Mouse (Mus musculus) lung, embryonic 14.5 days (tissue): ENCODE results near the gene Ttbk2. TPM values are rescaled to one million over a fixed set of nuclear protein-coding genes. Genes with fewer than 3 reads are reported as not detected.

ENCODE experiments used
- ATAC-seq: fragments of 200-750 bp; cut with Nextera tagmentation; 2 replicates; pipeline ENCODE4 v1.8.0; 2017; ENCODE audit warnings: mild to moderate bottlenecking, moderate TSS enrichment, moderate library complexity; ENCODE audit not compliant: insufficient read depth
- DNase-seq: peaks from one replicate; pipeline ENCODE4 v3.0.0-alpha.2; 2015
- H3K27ac ChIP-seq: fragments of 300-500 bp; sonication (generic); 2 replicates; pipeline ENCODE4 v1.5.1; 2014; ENCODE audit warnings: low read depth, mild to moderate bottlenecking, moderate library complexity
- H3K27me3 ChIP-seq: fragments of 300-500 bp; sonication (generic); 2 replicates; pipeline ENCODE4 v1.6.1; 2014; ENCODE audit warnings: low read length, control low read depth; ENCODE audit not compliant: insufficient read depth
- H3K36me3 ChIP-seq: fragments of 300-500 bp; sonication (generic); 2 replicates; pipeline ENCODE4 v1.6.1; 2014; ENCODE audit warnings: control low read depth; ENCODE audit not compliant: insufficient read depth
- H3K4me1 ChIP-seq: fragments of 300-500 bp; sonication (generic); 2 replicates; pipeline ENCODE4 v1.6.1; 2014; ENCODE audit warnings: antibody characterized with exemption, control low read depth; ENCODE audit not compliant: insufficient read depth
- H3K4me2 ChIP-seq: fragments of 300-500 bp; sonication (generic); 2 replicates; pipeline ENCODE4 v1.6.1; 2014; ENCODE audit warnings: mild to moderate bottlenecking
- H3K4me3 ChIP-seq: fragments of 300-500 bp; sonication (generic); 2 replicates; pipeline ENCODE4 v1.5.1; 2014; ENCODE audit warnings: low read depth, low read length
- H3K9ac ChIP-seq: fragments of 300-500 bp; sonication (generic); 2 replicates; pipeline ENCODE4 v1.6.1; 2014
- H3K9me3 ChIP-seq: fragments of 300-500 bp; sonication (generic); 2 replicates; pipeline ENCODE4 v1.6.1; 2016; ENCODE audit warnings: low read depth, low read length, control low read depth
- CTCF ChIP-seq: IDR thresholded peaks from 2 replicates; pipeline ENCODE4 v1.5.1; 2016; ENCODE audit warnings: antibody characterized with exemption, low read depth
- WGBS: fragments of 180-500 bp; shearing (Covaris S2); extraction: QIAGEN DNeasy Blood & Tissue Kit; methylation state at CpG from one replicate; pipeline ENCODE4 v1.1.7; 2014; 5-methylcytosine and 5-hydroxymethylcytosine counted together
- polyA plus RNA-seq: library from polyadenylated mRNA; unstranded; fragments of >200 nt; fragmentation: Nextera tagmentation; extraction: Ambion mirVana; gene quantifications from 2 replicates; pipeline ENCODE4 v1.2.1, GENCODE M21; 2014

Gene Ttbk2
- polyA plus RNA-seq, 1 experiment from 2014 or later: 5.5 TPM

GRCm38 (mm10) chr2:120745496-120745895, 104.9 kb downstream of the Ttbk2 start:
- no peak overlapping the region for H3K4me2 ChIP-seq
- H3K27ac ChIP-seq: no peak overlapping the region
- WGBS: 94% methylated on average over 1 of the region's 1 CpGs
- no peaks in the 10 kb centered on the region for H3K27me3 ChIP-seq
- H3K36me3 ChIP-seq: peaks cover 23% of the 10 kb centered on the region
- H3K9ac ChIP-seq: no peak overlapping the region
- ATAC-seq (no peak), DNase-seq (no peak)
- H3K4me1 ChIP-seq: no peaks in the 10 kb centered on the region
- no peak overlapping the region for H3K4me3 ChIP-seq
- H3K9me3 ChIP-seq: no peaks in the 10 kb centered on the region
- no peak for TF ChIP-seq CTCF

GRCm38 (mm10) chr2:120731877-120732530, 118.4 kb downstream of the Ttbk2 start:
- Histone ChIP-seq H3K36me3 (peaks cover 21% of the 10 kb centered on the region), H3K9me3 (no peaks in the 10 kb centered on the region), H3K9ac (peak overlapping the region; percentile 90), H3K4me1 (peaks cover 17% of the 10 kb centered on the region), H3K4me2 (peak overlapping the region; percentile 98), H3K27me3 (no peaks in the 10 kb centered on the region), H3K27ac (peak overlapping the region; percentile 94), H3K4me3 (peak overlapping the region; percentile 90)
- WGBS: 43% methylated on average over 7 of the region's 7 CpGs
- no peak for ATAC-seq
- peak; percentile 14 for DNase-seq
- no peak for TF ChIP-seq CTCF

- Histone ChIP-seq H3K4me3 (peak overlapping the region; percentile 90), H3K9ac (peak overlapping the region; percentile 90), H3K27ac (peak overlapping the region; percentile 94), H3K36me3 (peaks cover 28% of the 10 kb centered on the region), H3K4me2 (peak overlapping the region; percentile 98), H3K4me1 (peaks cover 17% of the 10 kb centered on the region), H3K9me3 (no peaks in the 10 kb centered on the region), H3K27me3 (no peaks in the 10 kb centered on the region)
- WGBS: under 1% methylated on average over 61 of the region's 61 CpGs
- peak; percentile 14; the same call in 1 of the 2 replicates for TF ChIP-seq CTCF
- ATAC-seq (peak; percentile 98), DNase-seq (peak; percentile 97)
These were observed 119.1 kb downstream of the Ttbk2 start for GRCm38 (mm10) chr2:120731167-120731862.

- ATAC-seq (no peak; the same call in none of the 2 replicates), DNase-seq (peak; percentile 42)
- Histone ChIP-seq H3K27me3 (no peaks in the 10 kb centered on the region), H3K27ac (peak overlapping the region; percentile 94), H3K4me3 (peak overlapping the region; percentile 90), H3K36me3 (peaks cover 34% of the 10 kb centered on the region), H3K4me1 (peaks cover 17% of the 10 kb centered on the region), H3K4me2 (peak overlapping the region; percentile 98), H3K9ac (peak overlapping the region; percentile 90), H3K9me3 (no peaks in the 10 kb centered on the region)
- no peak for TF ChIP-seq CTCF
- WGBS: under 1% methylated on average over 48 of the region's 50 CpGs
These were observed 119.7 kb downstream of the Ttbk2 start for GRCm38 (mm10) chr2:120730639-120731166.

GRCm38 (mm10) chr2:120729775-120730585, 120.4 kb downstream of the Ttbk2 start:
- Histone ChIP-seq H3K27ac (no peak overlapping the region; the same call in 1 of the 2 replicates), H3K4me1 (peaks cover 17% of the 10 kb centered on the region), H3K9me3 (no peaks in the 10 kb centered on the region), H3K4me3 (peak overlapping the region; percentile 90), H3K27me3 (no peaks in the 10 kb centered on the region), H3K4me2 (peak overlapping the region; percentile 98), H3K9ac (peak overlapping the region; percentile 90), H3K36me3 (peaks cover 41% of the 10 kb centered on the region)
- 2% methylated on average over 23 of the region's 23 CpGs for WGBS
- ATAC-seq (no peak), DNase-seq (peak; percentile 50)
- TF ChIP-seq CTCF: no peak

GRCm38 (mm10) chr2:120724176-120724575, 126.2 kb downstream of the Ttbk2 start:
- H3K4me1 ChIP-seq: peaks cover 3% of the 10 kb centered on the region; the same call in 1 of the 2 replicates
- no peak overlapping the region for H3K4me2 ChIP-seq
- no peak for TF ChIP-seq CTCF
- ATAC-seq: no peak
- WGBS: 76% methylated on average over 6 of the region's 6 CpGs
- no peak overlapping the region for H3K9ac ChIP-seq
- no peak overlapping the region for H3K4me3 ChIP-seq
- DNase-seq: no peak
- peaks cover 96% of the 10 kb centered on the region for H3K36me3 ChIP-seq
- no peaks in the 10 kb centered on the region for H3K27me3 ChIP-seq
- H3K9me3 ChIP-seq: no peaks in the 10 kb centered on the region
- no peak overlapping the region for H3K27ac ChIP-seq
